Mouse (Mus musculus) ES-E14 (cell line): ENCODE data around the gene Gal3st3. TPM values are rescaled to one million over a fixed set of nuclear protein-coding genes. Genes with fewer than 3 reads are reported as not detected.

Experiments used
- DNase-seq: peaks from one replicate; pipeline ENCODE4 v3.0.0-alpha.2; 2013; ENCODE audit warnings: low read depth, low spot score
- H3K27ac ChIP-seq: 2 replicates; pipeline ENCODE4 v1.5.1; 2012; ENCODE audit warnings: low read depth, mild to moderate bottlenecking, low read length, moderate library complexity, mixed read lengths; ENCODE audit not compliant: poor library complexity, insufficient read depth, severe bottlenecking
- H3K36me3 ChIP-seq: 2 replicates; pipeline ENCODE4 v1.6.1; 2012; ENCODE audit warnings: mild to moderate bottlenecking, low read length, moderate library complexity, mixed read lengths; ENCODE audit not compliant: control insufficient read depth, poor library complexity, insufficient read depth, severe bottlenecking
- H3K4me1 ChIP-seq, 2 experiments: fragments of 150-350 bp in 1 of 2; sonication (generic) in 1 of 2; 2 replicates each; pipeline ENCODE4 v1.6.1; 2012; ENCODE audit warnings: low read length in 2 of 2, mild to moderate bottlenecking in 1 of 2, mixed read lengths in 1 of 2; ENCODE audit not compliant: control insufficient read depth in 2 of 2, insufficient read depth in 2 of 2, poor library complexity in 1 of 2
- H3K4me3 ChIP-seq, 2 experiments: fragments of 150-350 bp in 1 of 2; sonication (generic) in 1 of 2; 2 replicates each; pipeline ENCODE4 v1.5.1; 2012; ENCODE audit warnings: low read length in 2 of 2, low read depth in 1 of 2, mild to moderate bottlenecking in 1 of 2, mixed read lengths in 1 of 2; ENCODE audit not compliant: insufficient read depth in 1 of 2, poor library complexity in 1 of 2, severe bottlenecking in 1 of 2
- H3K9ac ChIP-seq: 2 replicates; pipeline ENCODE4 v1.6.1; 2012; ENCODE audit warnings: low read depth, mild to moderate bottlenecking, low read length, mixed read lengths; ENCODE audit not compliant: poor library complexity, insufficient read depth, severe bottlenecking
- H3K9me3 ChIP-seq: fragments of 150-350 bp; sonication (generic); 2 replicates; pipeline ENCODE4 v1.6.1; 2012; ENCODE audit warnings: low read depth, mild to moderate bottlenecking, low read length; ENCODE audit not compliant: control insufficient read depth, insufficient read depth
- CHD2 ChIP-seq: IDR thresholded peaks from 2 replicates; pipeline ENCODE4 v1.6.1; 2014; ENCODE audit warnings: mild to moderate bottlenecking, low read depth, low read length, inconsistent platforms
- HCFC1 ChIP-seq: IDR thresholded peaks from 2 replicates; pipeline ENCODE4 v1.6.1; 2012; ENCODE audit warnings: low read length, inconsistent platforms, borderline replicate concordance; ENCODE audit not compliant: insufficient read depth
- MAFK ChIP-seq: IDR thresholded peaks from 2 replicates; pipeline ENCODE4 v1.6.1; 2014; ENCODE audit warnings: mild to moderate bottlenecking, low read depth, low read length, inconsistent platforms; ENCODE audit not compliant: insufficient read depth
- ZC3H11A ChIP-seq: IDR thresholded peaks from 2 replicates; pipeline ENCODE4 v1.6.1; 2012; ENCODE audit warnings: low read depth, mild to moderate bottlenecking, inconsistent platforms, low read length, borderline replicate concordance
- ZNF384 ChIP-seq: IDR thresholded peaks from 2 replicates; pipeline ENCODE4 v1.6.1; 2012; ENCODE audit warnings: low read depth, low read length, inconsistent platforms
- in situ Hi-C, 2 experiments: fragments of 600-800 bp; cut with MboI; formaldehyde crosslinking; loops; one replicate each; pipeline ENCODE4 v1.15.1; 2025; ENCODE audit warnings: low sequenced_read_pairs in 2 of 2, inconsistent platforms in 1 of 2; ENCODE audit not compliant: unreplicated experiment in 2 of 2
- total RNA-seq: library from RNA; depleted of rRNA; stranded (reverse); fragments of 300-350 nt; gene quantifications from 2 replicates; pipeline ENCODE4 v1.2.3, GENCODE M21; 2012

Gal3st3 gene
- total RNA-seq, 1 experiment, result 2.1 TPM

GRCm38 (mm10) chr19:5268875-5269274 is 29.3 kb upstream of the Gal3st3 start:
- in situ Hi-C loops, result no loop called here
- H3K36me3 ChIP-seq, result peaks cover under 1% of the 10 kb centered on the region; the same call in 1 of the 2 replicates
- no peak overlapping the region for H3K9ac ChIP-seq
- H3K4me3 ChIP-seq, result no peak overlapping the region
- peaks cover 0 to 6% of the 10 kb centered on the region in 2 experiments; a peak in 2 of 4 replicates for H3K4me1 ChIP-seq
- DNase-seq, result no peak
- H3K9me3 ChIP-seq, result no peaks in the 10 kb centered on the region
- no peak for TF ChIP-seq ZNF384
- no peak for TF ChIP-seq MAFK
- no peak for TF ChIP-seq ZC3H11A
- no peak for TF ChIP-seq HCFC1
- no peak for TF ChIP-seq CHD2
- H3K27ac ChIP-seq, result no peak overlapping the region

- H3K4me3 ChIP-seq, result no peak overlapping the region
- H3K36me3 ChIP-seq, result peaks cover 5% of the 10 kb centered on the region
- DNase-seq, result no peak
- H3K27ac ChIP-seq, result no peak overlapping the region
- no peak overlapping the region for H3K9ac ChIP-seq
- H3K4me1 ChIP-seq, result peaks cover 0 to 6% of the 10 kb centered on the region in 2 experiments; a peak in 2 of 4 replicates
- in situ Hi-C loops, result no loop called here
- no peak for TF ChIP-seq HCFC1
- TF ChIP-seq CHD2, result no peak
- TF ChIP-seq ZNF384, result no peak
- TF ChIP-seq MAFK, result no peak
- no peak for TF ChIP-seq ZC3H11A
- H3K9me3 ChIP-seq, result no peaks in the 10 kb centered on the region
These were observed 28.7 kb upstream of the Gal3st3 start for GRCm38 (mm10) chr19:5269392-5269791.

GRCm38 (mm10) chr19:5271430-5271829 is 26.7 kb upstream of the Gal3st3 start:
- no peak overlapping the region for H3K27ac ChIP-seq
- no peak for DNase-seq
- peaks cover 18% of the 10 kb centered on the region for H3K36me3 ChIP-seq
- in situ Hi-C loops, result no loop called here
- H3K9me3 ChIP-seq, result no peaks in the 10 kb centered on the region
- no peak for TF ChIP-seq CHD2
- no peak for TF ChIP-seq ZC3H11A
- TF ChIP-seq MAFK, result no peak
- TF ChIP-seq HCFC1, result no peak
- TF ChIP-seq ZNF384, result no peak
- H3K9ac ChIP-seq, result no peak overlapping the region
- H3K4me3 ChIP-seq, result no peak overlapping the region
- peaks cover 0 to 6% of the 10 kb centered on the region in 2 experiments; a peak in 2 of 4 replicates for H3K4me1 ChIP-seq

GRCm38 (mm10) chr19:5272326-5272795 is 25.8 kb upstream of the Gal3st3 start:
- Histone ChIP-seq H3K36me3 (peaks cover 18% of the 10 kb centered on the region), H3K27ac (no peak overlapping the region), H3K4me1 (peaks cover 0 to 4% of the 10 kb centered on the region in 2 experiments; a peak in 2 of 4 replicates), H3K4me3 (peak overlapping the region; percentile 73 to 92), H3K9me3 (no peaks in the 10 kb centered on the region), H3K9ac (peak overlapping the region; percentile 87)
- no peak for DNase-seq
- in situ Hi-C loops, result no loop called here
- TF ChIP-seq MAFK (no peak), HCFC1 (no peak), ZC3H11A (no peak), ZNF384 (no peak), CHD2 (no peak)
